Mouse (Mus musculus) heart, embryonic 16.5 days (tissue): ENCODE data around the gene Cdc40. TPM values are rescaled to one million over a fixed set of nuclear protein-coding genes. Genes with fewer than 3 reads are reported as not detected.
"Not testable (repeated sequence)": the region's sequence is repeated elsewhere in the genome, so short reads cannot be mapped to it uniquely, and the experiment has no call there.

Experiments
- ATAC-seq: fragments of 200-750 bp; cut with Nextera tagmentation; replicated peaks from 2 replicates; pipeline ENCODE4 v1.8.0; 2017; ENCODE audit warnings: moderate number of reproducible peaks; ENCODE audit not compliant: insufficient read depth, low FRiP score; ENCODE audit errors: extremely low read depth
- H3K27ac ChIP-seq: fragments of 300-500 bp; sonication (generic); 2 replicates; pipeline ENCODE4 v1.5.1; 2014; ENCODE audit warnings: mild to moderate bottlenecking, low read length, control low read depth, moderate library complexity
- H3K27me3 ChIP-seq: fragments of 300-500 bp; sonication (generic); 2 replicates; pipeline ENCODE4 v1.6.1; 2014; ENCODE audit warnings: low read length, mixed read lengths; ENCODE audit not compliant: control insufficient read depth, insufficient read depth
- H3K36me3 ChIP-seq: fragments of 300-500 bp; sonication (generic); 2 replicates; pipeline ENCODE4 v1.6.1; 2014; ENCODE audit not compliant: control insufficient read depth, insufficient read depth
- H3K4me1 ChIP-seq: fragments of 300-500 bp; sonication (generic); 2 replicates; pipeline ENCODE4 v1.6.1; 2014; ENCODE audit warnings: low read length, mixed read lengths; ENCODE audit not compliant: control insufficient read depth, insufficient read depth
- H3K4me2 ChIP-seq: fragments of 300-500 bp; sonication (generic); 2 replicates; pipeline ENCODE4 v1.6.1; 2014; ENCODE audit warnings: low read depth, mild to moderate bottlenecking, control low read depth, low read length
- H3K4me3 ChIP-seq: fragments of 300-500 bp; sonication (generic); 2 replicates; pipeline ENCODE4 v1.5.1; 2014; ENCODE audit warnings: mild to moderate bottlenecking, control low read depth, low read length
- H3K9ac ChIP-seq: fragments of 300-500 bp; sonication (generic); 2 replicates; pipeline ENCODE4 v1.6.1; 2014; ENCODE audit warnings: low read length, control low read depth
- H3K9me3 ChIP-seq: fragments of 300-500 bp; sonication (generic); replicated peaks from 2 replicates; pipeline ENCODE4 v1.6.1; 2016; ENCODE audit warnings: low read length; ENCODE audit not compliant: control insufficient read depth
- WGBS: fragments of 180-500 bp; shearing (Covaris S2); extraction: QIAGEN DNeasy Blood & Tissue Kit; methylation state at CpG from one replicate; pipeline ENCODE4 v1.1.7; 2014; 5-methylcytosine and 5-hydroxymethylcytosine counted together
- polyA plus RNA-seq: library from polyadenylated mRNA; unstranded; fragments of >200 nt; fragmentation: Nextera tagmentation; extraction: Ambion mirVana; gene quantifications from 2 replicates; pipeline ENCODE4 v1.2.1, GENCODE M21; 2015

The Cdc40 gene
- polyA plus RNA-seq, 1 experiment from 2014 or later: 26.7 TPM

DNA sequence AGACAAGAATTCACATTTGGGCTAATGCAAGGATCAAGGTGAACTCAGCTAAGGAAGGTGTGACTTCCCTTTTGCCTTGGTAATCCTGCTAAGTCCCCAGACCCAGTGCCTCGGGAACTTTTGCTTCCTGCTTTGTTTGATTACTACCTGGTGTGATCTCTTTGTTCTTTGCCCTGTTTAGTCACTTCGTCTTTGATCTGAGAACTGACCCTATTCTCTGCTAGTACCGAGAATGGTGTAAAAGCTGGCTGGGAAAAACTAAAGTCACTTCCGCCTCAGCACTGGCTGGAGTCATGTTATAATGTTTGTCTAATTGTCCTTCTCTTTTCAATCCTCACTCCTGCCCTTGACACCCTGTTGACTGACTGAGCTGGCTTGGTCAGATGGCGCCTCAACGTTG, 66.6 kb downstream of the Cdc40 start:
- Histone ChIP-seq H3K36me3 (no peaks in the 10 kb centered on the region), H3K4me2 (no peak overlapping the region), H3K27ac (no peak overlapping the region), H3K27me3 (no peaks in the 10 kb centered on the region), H3K9ac (no peak overlapping the region), H3K4me1 (no peaks in the 10 kb centered on the region), H3K9me3 (no peaks in the 10 kb centered on the region), H3K4me3 (no peak overlapping the region)
- WGBS: 61% methylated on average over 6 of the region's 6 CpGs
- ATAC-seq: no peak

DNA sequence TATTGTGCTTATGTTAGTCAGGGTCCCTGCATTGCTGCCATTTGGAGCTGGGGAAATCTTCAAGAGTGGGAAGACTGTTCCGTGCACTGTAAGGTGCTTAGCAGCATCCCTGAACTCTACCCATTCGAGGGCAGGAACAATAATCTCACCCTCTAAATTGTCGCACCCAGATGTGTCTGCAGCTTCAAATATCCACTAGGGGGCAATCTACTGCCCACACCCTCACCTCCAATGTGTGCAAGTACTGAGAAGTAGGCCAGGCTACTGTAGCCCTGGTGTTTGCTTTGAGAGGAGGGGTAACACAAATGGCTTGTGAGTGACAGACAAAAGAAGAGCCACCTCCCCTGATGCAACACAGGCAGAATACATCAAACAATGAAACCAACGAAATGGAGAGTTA, 69.5 kb downstream of the Cdc40 start:
- Histone ChIP-seq H3K4me2 (no peak overlapping the region), H3K27me3 (peaks cover 4% of the 10 kb centered on the region; the same call in 1 of the 2 replicates), H3K4me1 (no peaks in the 10 kb centered on the region), H3K4me3 (no peak overlapping the region), H3K9me3 (no peaks in the 10 kb centered on the region), H3K27ac (no peak overlapping the region), H3K9ac (no peak overlapping the region), H3K36me3 (0 out of 2 replicates have a peak, but pooled peaks cover 4% of the 10 kb centered on the region)
- 74% methylated on average over 4 of the region's 4 CpGs for WGBS
- no peak for ATAC-seq

DNA sequence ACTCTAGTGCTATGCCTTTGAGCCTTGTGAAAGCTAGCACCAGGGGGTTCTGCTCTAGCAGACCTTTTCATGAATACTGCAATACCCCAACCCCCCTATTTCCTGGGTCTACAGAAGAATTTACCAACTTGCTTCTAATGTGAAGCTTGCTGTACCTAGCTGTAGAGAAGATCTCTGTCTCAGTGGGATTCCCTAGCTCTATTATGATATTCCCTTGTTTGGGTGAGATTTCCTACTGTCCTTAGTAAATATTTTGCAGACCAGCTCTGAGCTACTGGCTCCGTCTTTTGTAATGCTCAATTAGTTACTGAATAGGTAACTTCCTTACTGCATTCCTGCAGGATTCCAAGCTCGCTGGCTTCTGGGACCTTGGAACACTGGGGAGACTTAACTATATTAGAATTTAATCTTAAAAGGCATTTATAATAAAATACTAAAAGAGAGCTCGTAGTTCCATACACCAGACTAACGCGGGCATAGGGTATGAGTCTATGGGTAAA, 73.7 kb downstream of the Cdc40 start:
- H3K27me3 ChIP-seq, H3K4me1 ChIP-seq, H3K4me3 ChIP-seq, H3K9ac ChIP-seq, H3K27ac ChIP-seq, H3K9me3 ChIP-seq, H3K4me2 ChIP-seq, H3K36me3 ChIP-seq, ATAC-seq: not testable (repeated sequence)
- WGBS: 44% methylated on average over 5 of the region's 5 CpGs

DNA sequence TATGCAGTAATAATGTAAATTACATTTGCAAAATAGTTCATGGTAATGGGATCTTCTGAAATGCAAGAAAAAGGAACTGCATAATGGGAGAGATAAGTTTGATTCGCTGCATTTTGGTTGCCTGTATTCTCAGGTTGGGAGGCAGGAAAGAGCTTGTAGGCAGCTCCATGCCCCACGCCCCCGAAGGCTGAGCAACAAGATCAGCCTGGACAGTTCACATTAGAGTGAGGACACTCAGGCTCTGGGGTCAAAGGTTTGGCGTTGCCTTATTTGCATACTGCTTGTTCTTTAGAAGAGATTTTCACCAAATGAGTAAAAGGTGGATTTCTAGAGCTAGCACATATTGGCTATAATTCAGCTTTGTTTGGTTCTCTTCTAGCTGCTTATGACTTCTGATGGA, 76.9 kb downstream of the Cdc40 start:
- Histone ChIP-seq H3K36me3 (0 out of 2 replicates have a peak, but pooled peaks cover 4% of the 10 kb centered on the region), H3K9ac (no peak overlapping the region), H3K27me3 (peaks cover 4% of the 10 kb centered on the region; the same call in 1 of the 2 replicates), H3K4me1 (no peaks in the 10 kb centered on the region), H3K27ac (no peak overlapping the region), H3K4me2 (no peak overlapping the region), H3K4me3 (no peak overlapping the region), H3K9me3 (0 out of 2 replicates have a peak, but pooled peaks cover 3% of the 10 kb centered on the region)
- 83% methylated on average over 4 of the region's 4 CpGs for WGBS
- ATAC-seq: no peak

DNA sequence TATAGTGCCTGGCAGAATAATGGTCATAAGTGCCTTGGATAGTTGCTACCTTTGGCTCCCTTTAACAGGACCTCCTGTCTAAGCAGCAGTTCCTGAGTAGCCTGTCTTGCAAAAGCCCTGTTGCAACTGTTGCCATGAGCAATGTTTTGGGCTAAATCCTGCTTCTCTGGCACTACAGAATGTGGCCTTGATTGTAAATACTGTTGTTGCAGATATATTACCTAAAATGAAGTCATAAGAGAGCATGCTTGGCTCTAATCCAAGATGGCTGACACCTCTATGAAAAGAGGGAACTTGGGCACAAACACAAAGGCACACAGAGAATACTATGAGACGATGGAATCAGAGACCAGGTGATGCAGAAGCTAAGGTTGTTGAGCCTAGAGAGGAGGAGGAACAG, 77.9 kb downstream of the Cdc40 start:
- no peaks in the 10 kb centered on the region for H3K36me3 ChIP-seq
- H3K27me3 ChIP-seq: no peaks in the 10 kb centered on the region; the same call in 1 of the 2 replicates
- no peaks in the 10 kb centered on the region for H3K4me1 ChIP-seq
- H3K27ac ChIP-seq: no peak overlapping the region
- 0 out of 2 replicates have a peak, but pooled peaks cover 3% of the 10 kb centered on the region for H3K9me3 ChIP-seq
- no peak overlapping the region for H3K4me3 ChIP-seq
- WGBS: 80% methylated on average over 1 of the region's 1 CpGs
- no peak for ATAC-seq
- H3K4me2 ChIP-seq: no peak overlapping the region
- H3K9ac ChIP-seq: no peak overlapping the region

DNA sequence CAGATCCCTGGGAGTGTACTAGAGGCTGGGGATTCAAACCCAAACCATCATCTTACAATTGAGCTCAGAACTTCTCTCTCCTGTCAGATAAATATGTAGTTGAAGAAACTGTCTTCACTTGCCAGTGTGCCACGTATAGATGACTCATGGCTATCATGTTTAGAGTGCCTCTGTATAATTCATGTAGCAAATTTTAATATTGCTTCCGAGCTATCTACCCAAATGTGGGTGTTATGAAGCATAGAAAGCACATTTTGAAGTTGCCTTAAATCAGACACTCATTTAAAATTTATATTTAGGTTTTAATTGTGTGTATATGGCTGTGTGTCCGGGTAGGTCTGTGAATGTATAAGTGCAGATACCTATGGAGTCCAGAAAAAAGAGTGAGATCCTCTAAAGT, 91.0 kb downstream of the Cdc40 start:
- Histone ChIP-seq H3K4me2 (no peak overlapping the region), H3K27me3 (no peaks in the 10 kb centered on the region), H3K36me3 (no peaks in the 10 kb centered on the region), H3K4me1 (no peaks in the 10 kb centered on the region), H3K4me3 (no peak overlapping the region), H3K27ac (no peak overlapping the region), H3K9me3 (peaks cover 2% of the 10 kb centered on the region), H3K9ac (no peak overlapping the region)
- no peak for ATAC-seq
- 69% methylated on average over 3 of the region's 3 CpGs for WGBS

DNA sequence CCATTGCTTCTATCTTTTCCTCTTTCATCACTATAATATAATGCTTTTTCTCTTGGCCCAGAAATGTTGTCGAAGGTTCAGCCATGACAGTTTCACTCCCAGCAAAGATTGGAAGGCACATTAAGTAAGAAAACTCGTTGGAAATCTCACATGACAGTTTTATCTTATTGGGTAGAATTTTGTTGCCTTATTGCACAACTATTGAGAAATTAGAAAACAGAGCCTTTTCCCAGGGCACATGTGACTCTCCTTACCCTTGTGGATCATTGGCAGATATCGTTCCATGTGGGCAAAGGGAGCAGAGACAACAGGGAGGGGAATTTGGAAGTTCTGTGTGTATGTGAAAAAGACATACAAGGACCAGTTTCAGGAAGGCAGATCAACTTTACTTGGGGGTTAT, 92.7 kb downstream of the Cdc40 start:
- H3K4me1 ChIP-seq: no peaks in the 10 kb centered on the region
- no peaks in the 10 kb centered on the region for H3K36me3 ChIP-seq
- 73% methylated on average over 3 of the region's 3 CpGs for WGBS
- ATAC-seq: no peak
- H3K9ac ChIP-seq: no peak overlapping the region
- peaks cover 4% of the 10 kb centered on the region for H3K9me3 ChIP-seq
- no peak overlapping the region for H3K27ac ChIP-seq
- H3K4me3 ChIP-seq: no peak overlapping the region
- no peaks in the 10 kb centered on the region for H3K27me3 ChIP-seq
- no peak overlapping the region for H3K4me2 ChIP-seq

Other genes starting within 250 kb of the Cdc40 start
- gene Mettl24, start 200.0 kb downstream of the Cdc40 start, polyA plus RNA-seq: 2.1 and 2.5 TPM in 2 replicates
- gene Wasf1, start 164 bp upstream of the Cdc40 start, polyA plus RNA-seq: 8.3 and 11.4 TPM in 2 replicates
- gene Gpr6, start 189.0 kb upstream of the Cdc40 start, polyA plus RNA-seq: not detected in 2 replicates